Mouse (Mus musculus): ENCODE data around the gene Stard9. TPM values are rescaled to one million over a fixed set of nuclear protein-coding genes. Genes with fewer than 3 reads are reported as not detected.
A peak's percentile ranks its signal among the peaks of the same experiment; 100 is the strongest.

Gene Stard9
- polyA plus RNA-seq, 1 experiment from 2014 or later = 1.3 TPM

GRCm38 (mm10) chr2:120608830-120609723, 19.8 kb upstream of the Stard9 start, which contains the start of the genes Haus2 and Lrrc57:
Gene Haus2, plus strand, starts transcription at chr2:120609383.
Gene Lrrc57, minus strand, starts transcription at chr2:120609520.
- TF ChIP-seq EP300 (IDR thresholded peaks at IDR 0.05; ENCODE audit: low read depth) = no peak
- TF ChIP-seq CTCF (IDR thresholded peaks at IDR 0.05; ENCODE audit: low read depth) = peak; percentile 42
- Histone ChIP-seq H3K36me3 (replicated peaks; ENCODE audit: insufficient read depth, low read length) (peaks cover 11% of the 10 kb centered on the region), H3K4me2 (ENCODE audit: low read depth, low read length) (peak within 1 kb of the TSS; percentile 92), H3K27ac (ENCODE audit: low read depth) (peak within 1 kb of the TSS; percentile 94), H3K4me1 (ENCODE audit: insufficient read depth) (peaks cover 22% of the 10 kb centered on the region), H3K9ac (replicated peaks) (peak within 1 kb of the TSS; percentile 84), H3K4me3 (ENCODE audit: low read depth, low read length) (peak within 1 kb of the TSS; percentile 92), H3K9me3 (ENCODE audit: low read length) (no peaks in the 10 kb centered on the region), H3K27me3 (ENCODE audit: insufficient read depth, low read length) (no peaks in the 10 kb centered on the region)
- ATAC-seq = peak; percentile 98
- WGBS (ENCODE audit: insufficient replicate concordance) = 0% methylated on average over 52 of the region's 52 CpGs
- DNase-seq = peak; percentile 95

- 0 out of 2 replicates have a peak, but pooled peaks cover under 1% of the 10 kb centered on the region for H3K4me1 ChIP-seq (ENCODE audit: insufficient read depth)
- H3K36me3 ChIP-seq (replicated peaks; ENCODE audit: insufficient read depth, low read length) = peaks cover 40% of the 10 kb centered on the region
- no peak overlapping the region for H3K4me3 ChIP-seq (ENCODE audit: low read depth, low read length)
- WGBS (ENCODE audit: insufficient replicate concordance) = 72% methylated on average over 5 of the region's 5 CpGs
- DNase-seq (no peak), ATAC-seq (no peak)
- no peak overlapping the region for H3K4me2 ChIP-seq (ENCODE audit: low read depth, low read length)
- no peak overlapping the region for H3K27ac ChIP-seq (ENCODE audit: low read depth)
- no peak overlapping the region for H3K9ac ChIP-seq (replicated peaks)
- TF ChIP-seq CTCF (IDR thresholded peaks at IDR 0.05; ENCODE audit: low read depth) = no peak
- TF ChIP-seq EP300 (IDR thresholded peaks at IDR 0.05; ENCODE audit: low read depth) = no peak
- H3K9me3 ChIP-seq (ENCODE audit: low read length) = no peaks in the 10 kb centered on the region
- no peaks in the 10 kb centered on the region for H3K27me3 ChIP-seq (ENCODE audit: insufficient read depth, low read length)
Observed at GRCm38 (mm10) chr2:120616279-120617163, 12.4 kb upstream of the Stard9 start.

- no peak overlapping the region for H3K4me2 ChIP-seq (ENCODE audit: low read depth, low read length)
- H3K36me3 ChIP-seq (replicated peaks; ENCODE audit: insufficient read depth, low read length) = peaks cover 26% of the 10 kb centered on the region; the same call in 1 of the 2 replicates
- no peak overlapping the region for H3K9ac ChIP-seq (replicated peaks)
- H3K4me3 ChIP-seq (ENCODE audit: low read depth, low read length) = no peak overlapping the region
- TF ChIP-seq CTCF (IDR thresholded peaks at IDR 0.05; ENCODE audit: low read depth) (peak; percentile 51), EP300 (IDR thresholded peaks at IDR 0.05; ENCODE audit: low read depth) (no peak)
- H3K27me3 ChIP-seq (ENCODE audit: insufficient read depth, low read length) = no peaks in the 10 kb centered on the region
- ATAC-seq = no peak
- H3K9me3 ChIP-seq (ENCODE audit: low read length) = no peaks in the 10 kb centered on the region
- DNase-seq = no peak
- no peaks in the 10 kb centered on the region for H3K4me1 ChIP-seq (ENCODE audit: insufficient read depth)
- WGBS (ENCODE audit: insufficient replicate concordance) = 90% methylated on average over 1 of the region's 1 CpGs
- H3K27ac ChIP-seq (ENCODE audit: low read depth) = no peak overlapping the region
Observed at GRCm38 (mm10) chr2:120619538-120619937, 9.4 kb upstream of the Stard9 start.

GRCm38 (mm10) chr2:120622920-120623319, 6.0 kb upstream of the Stard9 start:
- Histone ChIP-seq H3K36me3 (replicated peaks; ENCODE audit: insufficient read depth, low read length) (peaks cover 17% of the 10 kb centered on the region; the same call in 1 of the 2 replicates), H3K4me2 (ENCODE audit: low read depth, low read length) (no peak overlapping the region), H3K4me3 (ENCODE audit: low read depth, low read length) (no peak overlapping the region), H3K4me1 (ENCODE audit: insufficient read depth) (no peaks in the 10 kb centered on the region), H3K9ac (replicated peaks) (no peak overlapping the region), H3K27ac (ENCODE audit: low read depth) (no peak overlapping the region), H3K27me3 (ENCODE audit: insufficient read depth, low read length) (no peaks in the 10 kb centered on the region), H3K9me3 (ENCODE audit: low read length) (no peaks in the 10 kb centered on the region)
- DNase-seq (no peak), ATAC-seq (no peak)
- no peak for TF ChIP-seq EP300 (IDR thresholded peaks at IDR 0.05; ENCODE audit: low read depth)
- no peak for TF ChIP-seq CTCF (IDR thresholded peaks at IDR 0.05; ENCODE audit: low read depth)

GRCm38 (mm10) chr2:120628076-120628865, 650 bp upstream of the Stard9 start:
- Histone ChIP-seq H3K9me3 (ENCODE audit: low read length) (no peaks in the 10 kb centered on the region), H3K4me1 (ENCODE audit: insufficient read depth) (peaks cover 32% of the 10 kb centered on the region), H3K9ac (replicated peaks) (no peak overlapping the region), H3K36me3 (replicated peaks; ENCODE audit: insufficient read depth, low read length) (no peaks in the 10 kb centered on the region), H3K4me2 (ENCODE audit: low read depth, low read length) (peak overlapping the region; percentile 86), H3K27me3 (ENCODE audit: insufficient read depth, low read length) (no peaks in the 10 kb centered on the region), H3K27ac (ENCODE audit: low read depth) (no peak overlapping the region), H3K4me3 (ENCODE audit: low read depth, low read length) (peak overlapping the region; percentile 60)
- ATAC-seq (no peak), DNase-seq (no peak)
- no peak for TF ChIP-seq CTCF (IDR thresholded peaks at IDR 0.05; ENCODE audit: low read depth)
- no peak for TF ChIP-seq EP300 (IDR thresholded peaks at IDR 0.05; ENCODE audit: low read depth)
- 28% methylated on average over 10 of the region's 10 CpGs for WGBS (ENCODE audit: insufficient replicate concordance)
